Mouse (Mus musculus) hindbrain, postnatal 0 days (tissue): Measurements from ENCODE around the gene Prkcb. TPM values are rescaled to one million over a fixed set of nuclear protein-coding genes. Genes with fewer than 3 reads are reported as not detected.

ENCODE experiments used
- ATAC-seq: fragments of 200-750 bp; cut with Nextera tagmentation; 2 replicates; pipeline ENCODE4 v1.8.0; 2017; ENCODE audit warnings: mild to moderate bottlenecking, moderate TSS enrichment, moderate library complexity
- DNase-seq: peaks from one replicate; pipeline ENCODE4 v3.0.0-alpha.2; 2015; ENCODE audit warnings: low spot score
- H3K27ac ChIP-seq: fragments of 300-500 bp; sonication (generic); 2 replicates; pipeline ENCODE4 v1.5.1; 2014; ENCODE audit warnings: mild to moderate bottlenecking
- H3K27me3 ChIP-seq: fragments of 300-500 bp; sonication (generic); 2 replicates; pipeline ENCODE4 v1.6.1; 2014; ENCODE audit warnings: low read length, mixed read lengths; ENCODE audit not compliant: insufficient read depth
- H3K36me3 ChIP-seq: fragments of 300-500 bp; sonication (generic); 2 replicates; pipeline ENCODE4 v1.6.1; 2014; ENCODE audit warnings: low read length, mixed read lengths; ENCODE audit not compliant: insufficient read depth
- H3K4me1 ChIP-seq: fragments of 300-500 bp; sonication (generic); 2 replicates; pipeline ENCODE4 v1.6.1; 2014; ENCODE audit warnings: antibody characterized with exemption, low read length, mixed read lengths; ENCODE audit not compliant: insufficient read depth
- H3K4me2 ChIP-seq: fragments of 300-500 bp; sonication (generic); 2 replicates; pipeline ENCODE4 v1.6.1; 2014; ENCODE audit warnings: low read depth, mild to moderate bottlenecking, low read length, moderate library complexity, mixed read lengths
- H3K4me3 ChIP-seq: fragments of 300-500 bp; sonication (generic); 2 replicates; pipeline ENCODE4 v1.5.1; 2014; ENCODE audit warnings: low read length
- H3K9ac ChIP-seq: fragments of 300-500 bp; sonication (generic); replicated peaks from 2 replicates; pipeline ENCODE4 v1.6.1; 2014; ENCODE audit warnings: mild to moderate bottlenecking, low read length, moderate library complexity, mixed read lengths
- H3K9me3 ChIP-seq: fragments of 300-500 bp; sonication (generic); 2 replicates; pipeline ENCODE4 v1.6.1; 2016; ENCODE audit warnings: low read length, mixed read lengths
- CTCF ChIP-seq: IDR thresholded peaks from 2 replicates; pipeline ENCODE4 v1.5.1; 2016; ENCODE audit warnings: antibody characterized with exemption, control low read depth, low read depth
- WGBS: fragments of 180-500 bp; shearing (Covaris S2); extraction: QIAGEN DNeasy Blood & Tissue Kit; methylation state at CpG from one replicate; pipeline ENCODE4 v1.1.7; 2014; 5-methylcytosine and 5-hydroxymethylcytosine counted together
- polyA plus RNA-seq: library from polyadenylated mRNA; unstranded; fragments of >200 nt; fragmentation: Nextera tagmentation; extraction: Ambion mirVana; gene quantifications from 2 replicates; pipeline ENCODE4 v1.2.1, GENCODE M21; 2015
- total RNA-seq: library from RNA; depleted of rRNA; stranded (reverse); fragments of >200 nt; gene quantifications from 2 replicates; pipeline ENCODE4 v1.2.3, GENCODE M21; 2014

Gene Prkcb
- total and polyA plus RNA-seq, 2 experiments from 2014 or later = 187 to 261 TPM

DNA sequence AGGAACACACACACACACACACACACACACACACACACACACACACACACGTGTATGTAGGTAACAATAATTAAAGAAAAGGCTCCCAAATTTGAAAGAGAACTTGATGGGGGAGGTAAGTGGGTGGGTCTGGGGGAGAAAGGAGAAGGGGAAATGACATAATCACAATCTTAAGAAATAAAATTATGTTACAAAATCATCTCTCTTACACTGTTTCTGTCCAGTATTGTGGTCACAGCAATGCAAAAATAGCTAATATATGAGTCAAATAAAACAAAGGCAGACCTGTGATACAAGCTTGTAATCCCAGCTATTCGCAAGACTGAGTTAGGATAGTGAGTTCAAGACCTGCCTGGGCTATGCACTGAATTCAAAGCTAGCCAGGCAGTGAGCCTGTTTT lies 94.7 kb downstream of the Prkcb start:
- no peak overlapping the region for H3K4me3 ChIP-seq

DNA sequence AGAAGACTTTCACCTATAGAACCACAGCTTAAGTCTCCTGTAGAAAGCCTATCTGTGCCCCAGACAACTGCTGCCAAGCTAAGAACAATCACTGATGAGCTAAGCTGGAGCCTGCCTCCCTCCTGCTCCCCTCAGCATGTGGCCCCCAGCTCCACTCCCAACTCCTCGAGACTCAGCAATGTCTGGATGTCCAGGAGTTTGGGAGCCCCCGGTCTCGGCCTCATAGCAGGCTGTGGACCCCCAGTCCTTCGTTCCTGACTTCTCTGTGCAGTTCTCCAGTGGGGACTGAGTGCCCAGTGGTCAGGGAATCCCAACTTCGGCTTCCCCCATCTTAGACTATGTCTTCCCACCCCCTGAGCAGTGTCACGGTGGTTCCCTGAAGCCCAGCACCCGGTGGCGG lies 96.3 kb downstream of the Prkcb start:
- TF ChIP-seq CTCF = no peak
- DNase-seq (no peak), ATAC-seq (no peak)
- 89% methylated on average over 8 of the region's 8 CpGs for WGBS
- H3K9ac ChIP-seq = no peak overlapping the region
- H3K4me2 ChIP-seq = no peak overlapping the region
- H3K4me1 ChIP-seq = 0 out of 2 replicates have a peak, but pooled peaks cover 4% of the 10 kb centered on the region
- H3K27ac ChIP-seq = no peak overlapping the region
- H3K36me3 ChIP-seq = no peaks in the 10 kb centered on the region
- H3K4me3 ChIP-seq = no peak overlapping the region
- H3K9me3 ChIP-seq = no peaks in the 10 kb centered on the region
- no peaks in the 10 kb centered on the region for H3K27me3 ChIP-seq

More for the DNA sequence above, 94.7 kb downstream of the Prkcb start:
- DNase-seq (no peak), ATAC-seq (no peak)
- H3K27me3 ChIP-seq = no peaks in the 10 kb centered on the region
- 73% methylated on average over 2 of the region's 2 CpGs for WGBS
- no peaks in the 10 kb centered on the region for H3K9me3 ChIP-seq
- no peak overlapping the region for H3K4me2 ChIP-seq
- H3K27ac ChIP-seq = 0 out of 2 replicates have a peak overlapping the region, but pooled peaks have one; percentile 32
- no peaks in the 10 kb centered on the region for H3K36me3 ChIP-seq
- no peak overlapping the region for H3K9ac ChIP-seq
- H3K4me1 ChIP-seq = peaks cover 8% of the 10 kb centered on the region
- TF ChIP-seq CTCF = no peak

- Histone ChIP-seq H3K36me3 (no peaks in the 10 kb centered on the region), H3K27ac (no peak overlapping the region), H3K4me2 (no peak overlapping the region), H3K27me3 (no peaks in the 10 kb centered on the region), H3K9me3 (no peaks in the 10 kb centered on the region), H3K4me1 (peaks cover 14% of the 10 kb centered on the region), H3K4me3 (no peak overlapping the region), H3K9ac (no peak overlapping the region)
- no peak for TF ChIP-seq CTCF
- ATAC-seq = no peak
- WGBS = 85% methylated on average over 1 of the region's 1 CpGs
- no peak for DNase-seq
Observed at GRCm38 (mm10) chr7:122386567-122386966, 98.0 kb downstream of the Prkcb start.

- Histone ChIP-seq H3K9me3 (no peaks in the 10 kb centered on the region), H3K4me2 (no peak overlapping the region), H3K27me3 (no peaks in the 10 kb centered on the region), H3K4me3 (no peak overlapping the region), H3K9ac (no peak overlapping the region), H3K4me1 (peaks cover 14% of the 10 kb centered on the region), H3K36me3 (no peaks in the 10 kb centered on the region), H3K27ac (no peak overlapping the region)
- DNase-seq (no peak), ATAC-seq (no peak)
- TF ChIP-seq CTCF = no peak
- 74% methylated on average over 4 of the region's 4 CpGs for WGBS
Observed at GRCm38 (mm10) chr7:122387896-122388295, 99.3 kb downstream of the Prkcb start.

DNA sequence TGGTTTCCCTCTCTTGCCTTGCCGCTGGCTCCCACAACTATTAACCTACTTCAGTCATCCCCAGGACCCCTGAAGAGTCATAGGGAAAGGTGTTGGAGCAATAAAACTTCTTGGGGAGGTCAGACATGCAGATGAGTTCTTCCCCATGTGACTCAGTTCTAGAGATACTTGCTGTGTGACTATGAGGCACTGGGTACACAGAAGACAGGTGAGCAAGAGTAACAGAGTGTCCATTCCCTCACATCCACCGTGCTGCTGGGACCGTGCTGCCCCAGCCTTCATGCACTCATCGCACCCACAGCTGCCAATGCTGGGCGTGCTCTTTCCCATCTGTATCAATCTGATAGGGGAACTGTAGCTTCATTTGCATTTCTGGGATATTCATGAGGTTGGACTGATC lies 100.3 kb downstream of the Prkcb start:
- Histone ChIP-seq H3K4me1 (peaks cover 14% of the 10 kb centered on the region), H3K36me3 (no peaks in the 10 kb centered on the region), H3K27ac (peak overlapping the region; percentile 73), H3K4me2 (no peak overlapping the region), H3K4me3 (no peak overlapping the region), H3K27me3 (no peaks in the 10 kb centered on the region), H3K9ac (no peak overlapping the region), H3K9me3 (no peaks in the 10 kb centered on the region)
- no peak for TF ChIP-seq CTCF
- WGBS = 48% methylated on average over 5 of the region's 5 CpGs
- ATAC-seq = no peak
- DNase-seq = no peak

DNA sequence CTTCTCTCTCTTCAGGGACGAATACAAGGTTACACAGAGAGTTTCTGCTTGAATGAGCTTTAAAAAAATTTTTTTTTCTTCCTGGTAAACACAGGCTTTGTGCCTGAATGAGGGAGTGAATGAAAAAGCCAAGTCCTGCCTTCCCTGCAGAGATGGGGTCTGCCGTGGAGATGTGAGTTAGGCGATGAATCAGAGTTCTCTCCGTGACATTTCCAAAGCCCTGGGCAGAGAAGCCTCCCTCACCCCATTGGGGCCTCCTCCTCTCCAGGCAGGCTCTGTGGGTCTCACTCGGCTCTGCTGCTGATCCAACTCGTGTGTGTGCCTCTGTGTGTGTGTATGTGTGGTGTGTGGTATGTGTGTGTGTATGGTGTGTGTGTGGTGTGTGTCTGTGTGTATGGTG lies 101.1 kb downstream of the Prkcb start:
- Histone ChIP-seq H3K36me3 (no peaks in the 10 kb centered on the region), H3K27me3 (no peaks in the 10 kb centered on the region), H3K9me3 (no peaks in the 10 kb centered on the region), H3K9ac (no peak overlapping the region), H3K4me1 (peaks cover 14% of the 10 kb centered on the region), H3K27ac (peak overlapping the region; percentile 73), H3K4me2 (no peak overlapping the region), H3K4me3 (no peak overlapping the region)
- WGBS = 8% methylated on average over 6 of the region's 6 CpGs
- peak; percentile 46 for DNase-seq
- peak; percentile 71 for ATAC-seq
- TF ChIP-seq CTCF = no peak

- H3K27ac ChIP-seq = peak overlapping the region; percentile 73
- H3K27me3 ChIP-seq = no peaks in the 10 kb centered on the region
- peak; percentile 51 for DNase-seq
- ATAC-seq = peak; percentile 77
- no peaks in the 10 kb centered on the region for H3K9me3 ChIP-seq
- H3K9ac ChIP-seq = no peak overlapping the region
- no peaks in the 10 kb centered on the region for H3K36me3 ChIP-seq
- no peak for TF ChIP-seq CTCF
- H3K4me1 ChIP-seq = peaks cover 14% of the 10 kb centered on the region
- 20% methylated on average over 5 of the region's 5 CpGs for WGBS
- no peak overlapping the region for H3K4me2 ChIP-seq
- no peak overlapping the region for H3K4me3 ChIP-seq
Observed at GRCm38 (mm10) chr7:122390200-122390599, 101.6 kb downstream of the Prkcb start.
